Mouse (Mus musculus) neural tube, embryonic 12.5 days (tissue): Measurements from ENCODE around the gene Naif1. TPM values are rescaled to one million over a fixed set of nuclear protein-coding genes. Genes with fewer than 3 reads are reported as not detected.

ENCODE experiments used
- ATAC-seq: fragments of 200-750 bp; cut with Nextera tagmentation; 2 replicates; pipeline ENCODE4 v1.8.0; 2017; ENCODE audit warnings: low read depth, mild to moderate bottlenecking, moderate TSS enrichment, moderate library complexity; ENCODE audit not compliant: low FRiP score
- H3K27ac ChIP-seq: fragments of 300-500 bp; sonication (generic); 2 replicates; pipeline ENCODE4 v1.5.1; 2016
- H3K27me3 ChIP-seq: fragments of 300-500 bp; sonication (generic); replicated peaks from 2 replicates; pipeline ENCODE4 v1.6.1; 2016; ENCODE audit warnings: mild to moderate bottlenecking
- H3K36me3 ChIP-seq: fragments of 300-500 bp; sonication (generic); 2 replicates; pipeline ENCODE4 v1.6.1; 2016; ENCODE audit warnings: mild to moderate bottlenecking
- H3K4me1 ChIP-seq: fragments of 300-500 bp; sonication (generic); 2 replicates; pipeline ENCODE4 v1.6.1; 2016
- H3K4me2 ChIP-seq: fragments of 300-500 bp; sonication (generic); replicated peaks from 2 replicates; pipeline ENCODE4 v1.6.1; 2016; ENCODE audit warnings: mild to moderate bottlenecking
- H3K4me3 ChIP-seq: fragments of 300-500 bp; sonication (generic); 2 replicates; pipeline ENCODE4 v1.5.1; 2016
- H3K9ac ChIP-seq: fragments of 300-500 bp; sonication (generic); 2 replicates; pipeline ENCODE4 v1.6.1; 2016; ENCODE audit warnings: mild to moderate bottlenecking
- H3K9me3 ChIP-seq: fragments of 300-500 bp; sonication (generic); 2 replicates; pipeline ENCODE4 v1.6.1; 2016; ENCODE audit warnings: mild to moderate bottlenecking
- whole genome bisulfite sequencing: fragments of 180-500 bp; shearing (Covaris S2); methylation state at CpG from one replicate; pipeline ENCODE4 v1.1.7; 2016; 5-methylcytosine and 5-hydroxymethylcytosine counted together
- polyA plus RNA-seq: library from polyadenylated mRNA; unstranded; fragments of >200 nt; fragmentation: Nextera tagmentation; extraction: Ambion mirVana; gene quantifications from 2 replicates; pipeline ENCODE4 v1.2.1, GENCODE M21; 2016

Naif1 gene
- polyA plus RNA-seq, 1 experiment from 2014 or later: 6.0 TPM

- Histone ChIP-seq H3K4me2 (peak overlapping the region; percentile 83), H3K9ac (peak overlapping the region; percentile 51; the same call in 1 of the 2 replicates), H3K27ac (0 out of 2 replicates have a peak overlapping the region, but pooled peaks have one; percentile 53), H3K36me3 (no peaks in the 10 kb centered on the region), H3K9me3 (no peaks in the 10 kb centered on the region), H3K27me3 (no peaks in the 10 kb centered on the region), H3K4me1 (peaks cover 47% of the 10 kb centered on the region), H3K4me3 (peak overlapping the region; percentile 25)
- no peak for ATAC-seq
- WGBS: 78% methylated on average over 4 of the region's 4 CpGs
These were observed 20.9 kb upstream of the Naif1 start for GRCm38 (mm10) chr2:32429215-32429891.

- Histone ChIP-seq H3K4me2 (peak overlapping the region; percentile 83), H3K9me3 (no peaks in the 10 kb centered on the region), H3K27me3 (no peaks in the 10 kb centered on the region), H3K4me1 (peaks cover 40% of the 10 kb centered on the region), H3K9ac (peak overlapping the region; percentile 68), H3K27ac (peak overlapping the region; percentile 82), H3K4me3 (peak overlapping the region; percentile 46), H3K36me3 (no peaks in the 10 kb centered on the region)
- ATAC-seq: peak; percentile 94
- WGBS: 8% methylated on average over 18 of the region's 18 CpGs
These were observed 19.3 kb upstream of the Naif1 start for GRCm38 (mm10) chr2:32430701-32431676.

- no peaks in the 10 kb centered on the region for H3K9me3 ChIP-seq
- ATAC-seq: no peak
- no peak overlapping the region for H3K9ac ChIP-seq
- H3K36me3 ChIP-seq: no peaks in the 10 kb centered on the region
- H3K4me2 ChIP-seq: no peak overlapping the region
- H3K4me3 ChIP-seq: no peak overlapping the region
- no peaks in the 10 kb centered on the region for H3K27me3 ChIP-seq
- 0 out of 2 replicates have a peak overlapping the region, but pooled peaks have one; percentile 5 for H3K27ac ChIP-seq
- peaks cover 21% of the 10 kb centered on the region for H3K4me1 ChIP-seq
- WGBS: 63% methylated on average over 3 of the region's 3 CpGs
These were observed 13.4 kb upstream of the Naif1 start for GRCm38 (mm10) chr2:32436686-32437372.

- Histone ChIP-seq H3K4me2 (no peak overlapping the region), H3K27me3 (no peaks in the 10 kb centered on the region), H3K36me3 (no peaks in the 10 kb centered on the region), H3K9me3 (no peaks in the 10 kb centered on the region), H3K9ac (peak overlapping the region; percentile 5; the same call in 1 of the 2 replicates), H3K4me3 (no peak overlapping the region), H3K4me1 (peaks cover 21% of the 10 kb centered on the region), H3K27ac (no peak overlapping the region)
- 65% methylated on average over 2 of the region's 2 CpGs for WGBS
- ATAC-seq: no peak
These were observed 12.6 kb upstream of the Naif1 start for GRCm38 (mm10) chr2:32437612-32438166.

- Histone ChIP-seq H3K4me2 (no peak overlapping the region), H3K4me3 (no peak overlapping the region), H3K36me3 (no peaks in the 10 kb centered on the region), H3K27me3 (no peaks in the 10 kb centered on the region), H3K4me1 (peaks cover 21% of the 10 kb centered on the region), H3K27ac (no peak overlapping the region), H3K9me3 (no peaks in the 10 kb centered on the region), H3K9ac (no peak overlapping the region)
- ATAC-seq: no peak
- 81% methylated on average over 3 of the region's 3 CpGs for WGBS
These were observed 11.5 kb upstream of the Naif1 start for GRCm38 (mm10) chr2:32438733-32439132.

GRCm38 (mm10) chr2:32439177-32439576 lies 11.1 kb upstream of the Naif1 start:
- 29% methylated on average over 6 of the region's 6 CpGs for WGBS
- Histone ChIP-seq H3K9ac (no peak overlapping the region), H3K9me3 (no peaks in the 10 kb centered on the region), H3K36me3 (no peaks in the 10 kb centered on the region), H3K27me3 (no peaks in the 10 kb centered on the region), H3K4me3 (no peak overlapping the region), H3K4me1 (peaks cover 21% of the 10 kb centered on the region), H3K4me2 (no peak overlapping the region), H3K27ac (no peak overlapping the region)
- ATAC-seq: no peak

- Histone ChIP-seq H3K4me2 (no peak overlapping the region), H3K27ac (no peak overlapping the region), H3K9me3 (no peaks in the 10 kb centered on the region), H3K4me1 (peaks cover 21% of the 10 kb centered on the region), H3K4me3 (peak overlapping the region; percentile 7; the same call in 1 of the 2 replicates), H3K27me3 (no peaks in the 10 kb centered on the region), H3K36me3 (peaks cover 3% of the 10 kb centered on the region), H3K9ac (no peak overlapping the region)
- WGBS: 46% methylated on average over 2 of the region's 2 CpGs
- no peak for ATAC-seq
These were observed 10.1 kb upstream of the Naif1 start for GRCm38 (mm10) chr2:32440164-32440563.

- Histone ChIP-seq H3K4me1 (peaks cover 21% of the 10 kb centered on the region), H3K27ac (no peak overlapping the region), H3K9me3 (no peaks in the 10 kb centered on the region), H3K9ac (no peak overlapping the region), H3K4me3 (no peak overlapping the region), H3K4me2 (no peak overlapping the region), H3K36me3 (peaks cover 3% of the 10 kb centered on the region), H3K27me3 (no peaks in the 10 kb centered on the region)
- no peak for ATAC-seq
- WGBS: 76% methylated on average over 1 of the region's 1 CpGs
These were observed 9.6 kb upstream of the Naif1 start for GRCm38 (mm10) chr2:32440632-32441031.

GRCm38 (mm10) chr2:32441550-32441949 lies 8.7 kb upstream of the Naif1 start:
- ATAC-seq: no peak
- 93% methylated on average over 2 of the region's 2 CpGs for WGBS

GRCm38 (mm10) chr2:32445535-32445934 lies 4.7 kb upstream of the Naif1 start:
- Histone ChIP-seq H3K9ac (no peak overlapping the region), H3K4me3 (no peak overlapping the region), H3K4me1 (peaks cover 17% of the 10 kb centered on the region), H3K36me3 (peaks cover 3% of the 10 kb centered on the region), H3K27ac (no peak overlapping the region), H3K4me2 (no peak overlapping the region), H3K27me3 (no peaks in the 10 kb centered on the region), H3K9me3 (no peaks in the 10 kb centered on the region)
- 90% methylated on average over 1 of the region's 1 CpGs for WGBS
- no peak for ATAC-seq

More at GRCm38 (mm10) chr2:32441550-32441949, 8.7 kb upstream of the Naif1 start:
- Histone ChIP-seq H3K4me2 (no peak overlapping the region), H3K27me3 (no peaks in the 10 kb centered on the region), H3K27ac (no peak overlapping the region), H3K4me3 (no peak overlapping the region), H3K9me3 (no peaks in the 10 kb centered on the region), H3K36me3 (peaks cover 3% of the 10 kb centered on the region), H3K4me1 (peaks cover 21% of the 10 kb centered on the region), H3K9ac (no peak overlapping the region)

GRCm38 (mm10) chr2:32447264-32447936 lies 2.9 kb upstream of the Naif1 start:
- H3K9me3 ChIP-seq: no peaks in the 10 kb centered on the region
- 78% methylated on average over 9 of the region's 9 CpGs for WGBS
- ATAC-seq: no peak
- no peak overlapping the region for H3K4me3 ChIP-seq
- H3K9ac ChIP-seq: no peak overlapping the region
- peaks cover 18% of the 10 kb centered on the region for H3K4me1 ChIP-seq
- H3K27me3 ChIP-seq: no peaks in the 10 kb centered on the region
- H3K36me3 ChIP-seq: peaks cover 3% of the 10 kb centered on the region
- H3K4me2 ChIP-seq: no peak overlapping the region
- H3K27ac ChIP-seq: no peak overlapping the region
